Mouse (Mus musculus): ENCODE measurements at regions not wholly inside any gene's neighbourhood (a gene's known extent, or its start where the extent isn't known, plus 50 kb on each side); places are given as distances from the start of the nearest gene placed in this dataset.

- peaks cover 2% of the 10 kb centered on the region; the same call in 1 of the 2 replicates for H3K4me1 ChIP-seq
- no peak overlapping the region for H3K9ac ChIP-seq (replicated peaks)
- H3K27me3 ChIP-seq: peaks cover 15% of the 10 kb centered on the region
- no peaks in the 10 kb centered on the region for H3K36me3 ChIP-seq
- no peak overlapping the region for H3K4me2 ChIP-seq (replicated peaks)
- ATAC-seq (ENCODE audit: low FRiP score, low read depth): no peak
- H3K4me3 ChIP-seq: no peak overlapping the region
- no peak overlapping the region for H3K27ac ChIP-seq (replicated peaks)
- WGBS: 82% methylated on average over 22 of the region's 22 CpGs
- H3K9me3 ChIP-seq: 0 out of 2 replicates have a peak, but pooled peaks cover 4% of the 10 kb centered on the region
Measured at GRCm38 (mm10) chr5:139625871-139626460, 82.7 kb downstream of the Uncx start.

- no peaks in the 10 kb centered on the region for H3K36me3 ChIP-seq
Measured at GRCm38 (mm10) chr5:139627552-139627951, 84.3 kb downstream of the Uncx start.

GRCm38 (mm10) chr5:139637028-139637427 is 93.7 kb downstream of the Uncx start:
- WGBS: 92% methylated on average over 2 of the region's 2 CpGs
- no peak for ATAC-seq (ENCODE audit: low FRiP score, low read depth)

More at GRCm38 (mm10) chr5:139627552-139627951, 84.3 kb downstream of the Uncx start:
- Histone ChIP-seq H3K27ac (replicated peaks) (no peak overlapping the region), H3K4me2 (replicated peaks) (no peak overlapping the region), H3K27me3 (peaks cover 15% of the 10 kb centered on the region), H3K4me1 (peaks cover 2% of the 10 kb centered on the region; the same call in 1 of the 2 replicates), H3K9me3 (0 out of 2 replicates have a peak, but pooled peaks cover 4% of the 10 kb centered on the region), H3K4me3 (no peak overlapping the region), H3K9ac (replicated peaks) (no peak overlapping the region)
- ATAC-seq (ENCODE audit: low FRiP score, low read depth): no peak
- 57% methylated on average over 1 of the region's 1 CpGs for WGBS

GRCm38 (mm10) chr5:139640652-139641612 is 95.2 kb downstream of the Micall2 start:
- Histone ChIP-seq H3K9ac (replicated peaks) (no peak overlapping the region), H3K27ac (replicated peaks) (peak overlapping the region; percentile 22; the same call in 1 of the 2 replicates), H3K36me3 (no peaks in the 10 kb centered on the region), H3K4me2 (replicated peaks) (no peak overlapping the region), H3K4me1 (0 out of 2 replicates have a peak, but pooled peaks cover 6% of the 10 kb centered on the region), H3K4me3 (no peak overlapping the region), H3K27me3 (no peaks in the 10 kb centered on the region; the same call in 1 of the 2 replicates), H3K9me3 (no peaks in the 10 kb centered on the region)
- 57% methylated on average over 16 of the region's 16 CpGs for WGBS
- ATAC-seq (ENCODE audit: low FRiP score, low read depth): no peak

More at GRCm38 (mm10) chr5:139637028-139637427, 93.7 kb downstream of the Uncx start:
- H3K9me3 ChIP-seq: no peaks in the 10 kb centered on the region
- no peak overlapping the region for H3K9ac ChIP-seq (replicated peaks)
- no peaks in the 10 kb centered on the region for H3K36me3 ChIP-seq
- no peaks in the 10 kb centered on the region for H3K27me3 ChIP-seq
- no peak overlapping the region for H3K4me2 ChIP-seq (replicated peaks)
- no peak overlapping the region for H3K27ac ChIP-seq (replicated peaks)
- no peak overlapping the region for H3K4me3 ChIP-seq
- 0 out of 2 replicates have a peak, but pooled peaks cover 6% of the 10 kb centered on the region for H3K4me1 ChIP-seq

- no peak overlapping the region for H3K4me3 ChIP-seq
- H3K4me2 ChIP-seq (replicated peaks): no peak overlapping the region
- no peak overlapping the region for H3K9ac ChIP-seq (replicated peaks)
- no peaks in the 10 kb centered on the region for H3K9me3 ChIP-seq
- 0 out of 2 replicates have a peak, but pooled peaks cover 6% of the 10 kb centered on the region for H3K4me1 ChIP-seq
- no peak overlapping the region for H3K27ac ChIP-seq (replicated peaks)
- H3K36me3 ChIP-seq: no peaks in the 10 kb centered on the region
- H3K27me3 ChIP-seq: peaks cover 2% of the 10 kb centered on the region; the same call in 1 of the 2 replicates
- WGBS: 79% methylated on average over 6 of the region's 6 CpGs
- ATAC-seq (ENCODE audit: low FRiP score, low read depth): no peak
Measured at GRCm38 (mm10) chr5:139644816-139645215, 91.3 kb downstream of the Micall2 start.

GRCm38 (mm10) chr5:139651041-139651440 is 85.1 kb downstream of the Micall2 start:
- no peaks in the 10 kb centered on the region for H3K36me3 ChIP-seq
- 0 out of 2 replicates have a peak, but pooled peaks cover 2% of the 10 kb centered on the region for H3K27me3 ChIP-seq
- no peak overlapping the region for H3K4me2 ChIP-seq (replicated peaks)
- H3K9ac ChIP-seq (replicated peaks): no peak overlapping the region
- ATAC-seq (ENCODE audit: low FRiP score, low read depth): no peak
- no peak overlapping the region for H3K4me3 ChIP-seq
- WGBS: 38% methylated on average over 4 of the region's 4 CpGs
- no peaks in the 10 kb centered on the region for H3K9me3 ChIP-seq
- H3K4me1 ChIP-seq: no peaks in the 10 kb centered on the region
- no peak overlapping the region for H3K27ac ChIP-seq (replicated peaks)

Data from midbrain, embryonic 12.5 days (tissue).